Mouse (Mus musculus): ENCODE results near the gene Irf2bp2. TPM values are rescaled to one million over a fixed set of nuclear protein-coding genes. Genes with fewer than 3 reads are reported as not detected.

Irf2bp2 gene
- polyA plus RNA-seq, 1 experiment from 2014 or later: 8.0 TPM

GRCm38 (mm10) chr8:126620721-126621120, 26.9 kb upstream of the Irf2bp2 start:
- no peak overlapping the region for H3K4me2 ChIP-seq (ENCODE audit: low read length)
- WGBS: 84% methylated on average over 3 of the region's 3 CpGs
- H3K27ac ChIP-seq (ENCODE audit: low read depth, low read length): no peak overlapping the region
- ATAC-seq: no peak
- no peaks in the 10 kb centered on the region for H3K36me3 ChIP-seq (ENCODE audit: control insufficient read depth, insufficient read depth, low read length)
- H3K27me3 ChIP-seq (replicated peaks; ENCODE audit: control insufficient read depth, insufficient read depth, low read length): no peaks in the 10 kb centered on the region
- H3K9me3 ChIP-seq (ENCODE audit: control insufficient read depth, low read length): 0 out of 2 replicates have a peak, but pooled peaks cover 5% of the 10 kb centered on the region
- no peak overlapping the region for H3K4me3 ChIP-seq (ENCODE audit: low read length)
- no peak overlapping the region for H3K9ac ChIP-seq (ENCODE audit: low read depth, low read length)
- H3K4me1 ChIP-seq (ENCODE audit: control insufficient read depth, insufficient read depth, low read depth, low read length): no peaks in the 10 kb centered on the region

DNA sequence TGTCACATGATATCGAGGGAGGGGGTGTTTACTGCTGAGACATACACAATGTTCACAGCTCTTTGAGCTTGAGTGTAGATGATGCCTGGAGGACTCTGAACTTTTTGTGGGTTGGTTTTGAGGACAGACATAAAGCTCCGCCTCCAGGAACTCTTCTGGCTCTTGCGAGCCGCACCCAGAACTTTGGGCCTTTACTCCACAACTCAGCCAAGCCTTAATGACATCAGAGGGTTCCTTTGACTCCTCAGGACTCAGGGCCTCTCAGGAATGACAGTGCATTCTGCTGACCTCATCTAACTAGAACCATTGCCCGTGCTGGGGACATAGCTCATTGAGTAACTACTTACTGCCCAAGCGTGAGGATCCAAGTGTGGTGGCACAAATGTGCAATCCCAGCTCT, 25.7 kb upstream of the Irf2bp2 start:
- Histone ChIP-seq H3K9ac (ENCODE audit: low read depth, low read length) (no peak overlapping the region), H3K36me3 (ENCODE audit: control insufficient read depth, insufficient read depth, low read length) (no peaks in the 10 kb centered on the region), H3K4me2 (ENCODE audit: low read length) (no peak overlapping the region), H3K9me3 (ENCODE audit: control insufficient read depth, low read length) (0 out of 2 replicates have a peak, but pooled peaks cover 5% of the 10 kb centered on the region), H3K27me3 (replicated peaks; ENCODE audit: control insufficient read depth, insufficient read depth, low read length) (no peaks in the 10 kb centered on the region), H3K27ac (ENCODE audit: low read depth, low read length) (no peak overlapping the region), H3K4me1 (ENCODE audit: control insufficient read depth, insufficient read depth, low read depth, low read length) (no peaks in the 10 kb centered on the region), H3K4me3 (ENCODE audit: low read length) (no peak overlapping the region)
- 93% methylated on average over 6 of the region's 6 CpGs for WGBS
- ATAC-seq: no peak

- H3K4me3 ChIP-seq (ENCODE audit: low read length): no peak overlapping the region
- H3K4me2 ChIP-seq (ENCODE audit: low read length): no peak overlapping the region
- H3K27me3 ChIP-seq (replicated peaks; ENCODE audit: control insufficient read depth, insufficient read depth, low read length): no peaks in the 10 kb centered on the region
- ATAC-seq: no peak
- no peaks in the 10 kb centered on the region for H3K4me1 ChIP-seq (ENCODE audit: control insufficient read depth, insufficient read depth, low read depth, low read length)
- 0 out of 2 replicates have a peak, but pooled peaks cover 5% of the 10 kb centered on the region for H3K9me3 ChIP-seq (ENCODE audit: control insufficient read depth, low read length)
- no peak overlapping the region for H3K27ac ChIP-seq (ENCODE audit: low read depth, low read length)
- WGBS: 93% methylated on average over 5 of the region's 5 CpGs
- no peak overlapping the region for H3K9ac ChIP-seq (ENCODE audit: low read depth, low read length)
- H3K36me3 ChIP-seq (ENCODE audit: control insufficient read depth, insufficient read depth, low read length): no peaks in the 10 kb centered on the region
These were observed 23.9 kb upstream of the Irf2bp2 start for GRCm38 (mm10) chr8:126617665-126618064.

DNA sequence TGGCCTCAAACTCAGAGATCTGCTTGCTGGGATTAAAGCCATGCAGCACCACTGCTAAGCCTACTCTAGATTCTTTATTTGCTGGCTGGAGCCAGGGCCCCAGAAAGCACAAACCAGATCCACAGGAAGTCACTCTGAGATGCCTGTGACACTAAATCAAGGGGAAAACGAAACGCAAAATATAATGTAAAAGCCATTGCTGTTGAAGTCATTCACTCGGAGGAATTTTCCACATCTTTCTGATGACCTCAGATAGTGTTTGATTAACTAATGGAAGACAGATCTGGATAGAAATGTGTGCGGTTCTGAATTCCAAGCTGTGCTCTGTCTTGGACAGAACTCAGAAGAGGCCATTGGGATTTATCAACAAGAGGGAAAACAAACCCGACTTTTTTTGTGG, 22.9 kb upstream of the Irf2bp2 start:
- Histone ChIP-seq H3K9ac (ENCODE audit: low read depth, low read length) (no peak overlapping the region), H3K9me3 (ENCODE audit: control insufficient read depth, low read length) (0 out of 2 replicates have a peak, but pooled peaks cover 5% of the 10 kb centered on the region), H3K4me1 (ENCODE audit: control insufficient read depth, insufficient read depth, low read depth, low read length) (no peaks in the 10 kb centered on the region), H3K27me3 (replicated peaks; ENCODE audit: control insufficient read depth, insufficient read depth, low read length) (no peaks in the 10 kb centered on the region), H3K27ac (ENCODE audit: low read depth, low read length) (no peak overlapping the region), H3K36me3 (ENCODE audit: control insufficient read depth, insufficient read depth, low read length) (no peaks in the 10 kb centered on the region), H3K4me3 (ENCODE audit: low read length) (no peak overlapping the region), H3K4me2 (ENCODE audit: low read length) (no peak overlapping the region)
- no peak for ATAC-seq
- 87% methylated on average over 5 of the region's 5 CpGs for WGBS

DNA sequence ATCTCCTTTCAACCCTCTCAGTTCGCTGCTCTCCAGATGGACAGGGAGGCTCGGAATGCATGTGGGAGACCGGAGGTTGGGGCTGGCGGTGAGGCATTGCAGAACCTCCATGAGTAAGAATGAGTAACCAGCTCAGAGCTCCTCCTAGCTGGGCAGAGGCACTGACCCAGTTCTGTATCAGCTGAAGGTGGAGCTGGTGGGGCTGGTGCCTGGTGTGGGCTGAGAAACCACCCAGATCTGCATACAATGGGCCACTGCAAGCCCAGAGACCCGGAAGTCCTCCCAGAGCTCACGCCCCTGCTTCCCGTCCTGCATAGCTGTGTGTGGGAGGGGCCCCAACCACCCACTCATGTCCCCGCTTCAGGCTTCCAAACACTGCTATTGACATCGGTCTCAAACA, 22.0 kb upstream of the Irf2bp2 start:
- Histone ChIP-seq H3K4me3 (ENCODE audit: low read length) (no peak overlapping the region), H3K27me3 (replicated peaks; ENCODE audit: control insufficient read depth, insufficient read depth, low read length) (no peaks in the 10 kb centered on the region), H3K9ac (ENCODE audit: low read depth, low read length) (no peak overlapping the region), H3K4me1 (ENCODE audit: control insufficient read depth, insufficient read depth, low read depth, low read length) (no peaks in the 10 kb centered on the region), H3K36me3 (ENCODE audit: control insufficient read depth, insufficient read depth, low read length) (no peaks in the 10 kb centered on the region), H3K27ac (ENCODE audit: low read depth, low read length) (no peak overlapping the region), H3K9me3 (ENCODE audit: control insufficient read depth, low read length) (0 out of 2 replicates have a peak, but pooled peaks cover 5% of the 10 kb centered on the region), H3K4me2 (ENCODE audit: low read length) (no peak overlapping the region)
- 67% methylated on average over 9 of the region's 9 CpGs for WGBS
- no peak for ATAC-seq

DNA sequence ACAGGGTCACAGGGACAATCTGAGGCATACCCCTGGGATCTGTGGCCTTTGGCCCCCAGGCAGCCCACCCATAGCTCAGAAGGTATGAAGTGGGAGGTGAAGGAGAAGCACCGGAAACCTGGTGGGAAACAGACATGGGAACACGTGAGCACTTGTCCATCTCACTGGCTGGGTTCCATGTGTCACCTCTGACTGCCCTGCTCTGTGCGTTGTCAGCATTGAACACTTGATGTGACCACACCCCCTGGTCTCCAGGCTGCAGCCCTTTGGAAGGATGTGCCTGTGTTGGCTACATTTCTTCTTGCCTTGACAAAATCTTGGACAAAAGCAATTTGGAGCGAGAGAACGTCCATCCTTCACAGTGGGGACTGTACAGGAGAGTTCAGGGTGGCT, 20.9 kb upstream of the Irf2bp2 start:
- Histone ChIP-seq H3K4me2 (ENCODE audit: low read length) (no peak overlapping the region), H3K4me3 (ENCODE audit: low read length) (no peak overlapping the region), H3K4me1 (ENCODE audit: control insufficient read depth, insufficient read depth, low read depth, low read length) (no peaks in the 10 kb centered on the region), H3K9ac (ENCODE audit: low read depth, low read length) (no peak overlapping the region), H3K36me3 (ENCODE audit: control insufficient read depth, insufficient read depth, low read length) (no peaks in the 10 kb centered on the region), H3K27ac (ENCODE audit: low read depth, low read length) (no peak overlapping the region), H3K27me3 (replicated peaks; ENCODE audit: control insufficient read depth, insufficient read depth, low read length) (no peaks in the 10 kb centered on the region), H3K9me3 (ENCODE audit: control insufficient read depth, low read length) (0 out of 2 replicates have a peak, but pooled peaks cover 5% of the 10 kb centered on the region)
- 73% methylated on average over 5 of the region's 5 CpGs for WGBS
- no peak for ATAC-seq

DNA sequence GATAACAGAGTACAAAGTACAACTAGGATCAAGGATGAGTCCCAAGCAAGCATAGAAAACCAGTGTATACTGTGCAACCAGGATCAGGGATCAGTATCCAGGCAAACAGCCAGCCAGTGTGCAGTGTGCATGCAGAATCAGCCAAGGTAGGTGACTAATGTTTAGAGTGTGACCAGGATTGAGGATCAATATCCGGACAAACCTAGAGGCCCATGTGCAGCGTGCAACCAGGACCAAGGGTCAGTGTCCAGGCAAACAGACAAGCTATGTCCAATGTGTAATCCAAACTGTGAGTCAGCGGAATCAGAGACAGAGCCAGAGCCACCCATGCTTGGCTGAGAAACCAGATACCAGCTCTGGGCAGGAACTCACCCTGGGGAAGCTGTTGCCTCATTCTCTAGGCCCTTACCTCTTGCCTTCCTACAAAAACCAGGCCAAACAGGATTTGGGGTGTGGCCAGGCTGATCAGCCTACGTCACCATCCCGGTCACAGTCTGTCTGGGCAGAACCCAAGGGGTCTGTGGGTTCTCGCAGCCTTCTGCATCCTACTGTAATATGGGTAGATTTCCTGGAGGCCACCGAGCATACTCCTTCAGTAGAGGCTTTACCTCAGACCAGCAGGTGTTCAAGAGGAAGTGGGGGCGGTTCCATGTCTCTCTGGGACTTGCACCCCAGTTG, 20.4 kb upstream of the Irf2bp2 start:
- Histone ChIP-seq H3K9me3 (ENCODE audit: control insufficient read depth, low read length) (0 out of 2 replicates have a peak, but pooled peaks cover 5% of the 10 kb centered on the region), H3K4me2 (ENCODE audit: low read length) (no peak overlapping the region), H3K27ac (ENCODE audit: low read depth, low read length) (no peak overlapping the region), H3K9ac (ENCODE audit: low read depth, low read length) (no peak overlapping the region), H3K36me3 (ENCODE audit: control insufficient read depth, insufficient read depth, low read length) (no peaks in the 10 kb centered on the region), H3K4me1 (ENCODE audit: control insufficient read depth, insufficient read depth, low read depth, low read length) (no peaks in the 10 kb centered on the region), H3K4me3 (ENCODE audit: low read length) (no peak overlapping the region), H3K27me3 (replicated peaks; ENCODE audit: control insufficient read depth, insufficient read depth, low read length) (no peaks in the 10 kb centered on the region)
- ATAC-seq: no peak
- 86% methylated on average over 8 of the region's 8 CpGs for WGBS

DNA sequence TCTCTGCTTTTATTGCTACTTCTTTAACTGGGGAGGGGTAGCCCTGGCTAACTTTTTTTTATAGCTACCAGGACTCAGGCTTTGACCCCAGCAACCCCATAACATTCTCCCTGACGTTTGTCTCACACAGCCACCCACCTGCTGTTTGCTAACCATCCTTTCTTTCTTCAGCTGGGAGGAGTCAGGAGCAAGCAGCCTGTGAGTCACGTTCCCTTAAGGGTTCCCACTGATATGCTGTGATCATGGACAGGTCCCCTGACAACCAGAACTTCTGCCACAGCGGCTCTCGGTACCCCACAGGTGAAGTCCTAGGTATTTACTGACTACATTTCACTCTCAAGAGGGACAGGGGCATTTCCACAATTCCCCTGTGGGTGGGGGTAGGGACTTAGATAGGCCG, 19.4 kb upstream of the Irf2bp2 start:
- whole genome bisulfite sequencing: 54% methylated on average over 5 of the region's 5 CpGs
- no peak overlapping the region for H3K4me2 ChIP-seq (ENCODE audit: low read length)
- no peaks in the 10 kb centered on the region for H3K27me3 ChIP-seq (replicated peaks; ENCODE audit: control insufficient read depth, insufficient read depth, low read length)
- peaks cover 3% of the 10 kb centered on the region for H3K4me1 ChIP-seq (ENCODE audit: control insufficient read depth, insufficient read depth, low read depth, low read length)
- no peak overlapping the region for H3K4me3 ChIP-seq (ENCODE audit: low read length)
- no peaks in the 10 kb centered on the region for H3K36me3 ChIP-seq (ENCODE audit: control insufficient read depth, insufficient read depth, low read length)
- no peak for ATAC-seq
- H3K9ac ChIP-seq (ENCODE audit: low read depth, low read length): no peak overlapping the region
- 0 out of 2 replicates have a peak, but pooled peaks cover 5% of the 10 kb centered on the region for H3K9me3 ChIP-seq (ENCODE audit: control insufficient read depth, low read length)
- no peak overlapping the region for H3K27ac ChIP-seq (ENCODE audit: low read depth, low read length)

- H3K4me2 ChIP-seq (ENCODE audit: low read length): no peak overlapping the region
- H3K4me3 ChIP-seq (ENCODE audit: low read length): no peak overlapping the region
- no peak overlapping the region for H3K27ac ChIP-seq (ENCODE audit: low read depth, low read length)
- H3K36me3 ChIP-seq (ENCODE audit: control insufficient read depth, insufficient read depth, low read length): no peaks in the 10 kb centered on the region
- peaks cover 6% of the 10 kb centered on the region for H3K4me1 ChIP-seq (ENCODE audit: control insufficient read depth, insufficient read depth, low read depth, low read length)
- H3K9ac ChIP-seq (ENCODE audit: low read depth, low read length): no peak overlapping the region
- WGBS: 90% methylated on average over 3 of the region's 3 CpGs
- no peaks in the 10 kb centered on the region for H3K27me3 ChIP-seq (replicated peaks; ENCODE audit: control insufficient read depth, insufficient read depth, low read length)
- 0 out of 2 replicates have a peak, but pooled peaks cover 5% of the 10 kb centered on the region for H3K9me3 ChIP-seq (ENCODE audit: control insufficient read depth, low read length)
- ATAC-seq: no peak
These were observed 19.0 kb upstream of the Irf2bp2 start for GRCm38 (mm10) chr8:126612739-126613138.

All from hindbrain, embryonic 16.5 days (tissue).